Mouse (Mus musculus) cortical plate, adult 2 months (tissue): Measurements from ENCODE around the gene 4930590J08Rik.

Source experiments
- CTCF ChIP-seq: fragments of 200-500 bp; IDR thresholded peaks from 2 replicates; pipeline ENCODE4 v1.5.1; 2011; ENCODE audit warnings: mild to moderate bottlenecking, control low read depth, low read length; ENCODE audit not compliant: insufficient read depth; ENCODE audit errors: extremely low read depth
- POLR2A ChIP-seq: fragments of 200-500 bp; IDR thresholded peaks from 2 replicates; pipeline ENCODE4 v1.6.1; 2011; ENCODE audit warnings: mild to moderate bottlenecking, low read length, control low read depth; ENCODE audit not compliant: insufficient read depth; ENCODE audit errors: extremely low read depth

DNA sequence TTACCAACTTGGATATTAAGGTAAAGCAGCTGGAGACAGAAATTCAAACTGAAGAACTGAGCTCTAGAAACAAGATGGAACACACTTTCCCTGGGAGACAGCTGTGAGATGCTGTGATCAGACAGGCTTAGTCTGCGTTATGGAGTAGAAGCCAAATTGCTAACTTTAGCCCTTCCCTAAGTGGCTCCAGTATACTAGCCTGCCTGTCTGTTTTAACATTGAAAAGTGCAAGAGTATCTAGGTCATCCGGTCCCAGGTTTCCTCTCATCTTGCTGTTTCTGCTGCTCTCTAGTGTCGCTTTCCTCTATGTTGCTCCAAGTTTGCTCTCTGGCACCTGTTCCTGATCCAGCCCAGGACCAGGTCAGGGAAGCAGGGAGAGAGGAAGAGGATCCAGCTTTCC is 5.8 kb upstream of the 4930590J08Rik start:
- TF ChIP-seq CTCF = no peak
- TF ChIP-seq POLR2A = no peak
